Mouse (Mus musculus) cerebellum, postnatal 36 days (tissue): ENCODE data around the gene Tut4.
A peak's percentile ranks its signal among the peaks of the same experiment; 100 is the strongest.

Source experiments
- DNase-seq, 2 experiments: peaks; one replicate each; pipeline ENCODE4 v3.0.0; 2021 to 2022; ENCODE audit warnings: mixed read lengths in 2 of 2

The Tut4 gene

GRCm38 (mm10) chr4:108459231-108460155 lies at the start of gene Tut4:
Gene Tut4 (plus strand): TSS chr4:108459426.
- peak; percentile 81 to 88 for DNase-seq

DNA sequence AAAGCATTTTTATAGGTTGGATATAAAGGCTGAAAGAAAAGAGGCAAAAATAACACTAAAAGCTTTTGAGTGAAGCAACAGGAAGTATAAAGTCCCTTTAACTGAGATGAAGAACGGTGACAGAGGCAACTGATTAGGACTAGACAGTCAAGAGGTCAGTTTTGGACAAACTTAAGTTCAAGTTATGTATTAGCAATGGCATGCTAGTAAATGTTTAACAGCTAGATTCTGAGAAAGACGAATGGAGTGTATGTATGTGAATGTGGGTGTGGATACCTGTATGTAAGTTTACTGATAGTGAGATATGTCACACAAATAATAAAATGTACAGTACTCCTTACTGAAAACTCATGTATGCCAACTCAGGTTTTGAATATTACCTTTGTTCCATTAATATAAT lies 34.6 kb upstream of the Tut4 start:
- DNase-seq, result no peak

- DNase-seq, result no peak
These were observed 31.4 kb upstream of the Tut4 start for GRCm38 (mm10) chr4:108427719-108428340.

DNA sequence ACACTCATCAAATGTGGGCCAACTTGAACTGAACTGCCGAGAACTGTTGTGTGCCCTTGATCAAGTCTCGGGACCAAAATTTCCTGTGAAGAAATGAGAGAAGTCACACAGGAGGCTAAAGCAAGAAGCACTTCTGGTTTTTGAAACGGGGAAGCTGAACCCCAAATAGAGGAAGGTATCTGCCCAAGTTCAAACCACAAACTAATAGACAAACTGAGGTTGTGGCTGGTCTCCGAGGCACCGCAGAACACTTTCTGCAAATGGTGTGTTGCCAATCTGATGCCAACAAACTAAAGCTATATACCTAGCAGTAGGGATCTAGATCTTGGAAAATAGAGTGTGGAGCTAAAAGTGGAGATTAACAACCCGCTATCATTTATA lies 30.9 kb upstream of the Tut4 start:
- no peak for DNase-seq

GRCm38 (mm10) chr4:108430656-108431560 lies 28.3 kb upstream of the Tut4 start:
- DNase-seq, result no peak

GRCm38 (mm10) chr4:108431561-108431936 lies 27.7 kb upstream of the Tut4 start:
- DNase-seq, result no peak

DNA sequence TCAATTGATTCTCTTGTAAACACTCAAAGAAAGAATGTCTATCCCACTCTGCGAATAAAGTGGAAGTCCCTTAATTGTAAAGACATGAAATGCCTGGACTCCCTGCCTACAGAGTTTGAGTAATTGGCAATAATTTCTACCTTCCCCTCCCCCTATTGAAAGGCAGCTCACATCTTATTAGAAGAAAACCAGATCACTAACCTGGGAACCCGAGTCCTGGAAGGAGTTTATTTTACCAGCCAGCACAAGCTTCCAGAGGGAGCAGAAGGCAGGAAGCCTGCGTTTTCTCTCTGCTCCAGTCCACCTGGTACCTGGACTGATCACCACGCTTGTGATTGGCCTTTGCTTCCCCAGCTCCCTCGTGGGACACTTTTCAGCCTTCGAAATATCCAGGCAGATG lies 25.9 kb upstream of the Tut4 start:
- no peak for DNase-seq

DNA sequence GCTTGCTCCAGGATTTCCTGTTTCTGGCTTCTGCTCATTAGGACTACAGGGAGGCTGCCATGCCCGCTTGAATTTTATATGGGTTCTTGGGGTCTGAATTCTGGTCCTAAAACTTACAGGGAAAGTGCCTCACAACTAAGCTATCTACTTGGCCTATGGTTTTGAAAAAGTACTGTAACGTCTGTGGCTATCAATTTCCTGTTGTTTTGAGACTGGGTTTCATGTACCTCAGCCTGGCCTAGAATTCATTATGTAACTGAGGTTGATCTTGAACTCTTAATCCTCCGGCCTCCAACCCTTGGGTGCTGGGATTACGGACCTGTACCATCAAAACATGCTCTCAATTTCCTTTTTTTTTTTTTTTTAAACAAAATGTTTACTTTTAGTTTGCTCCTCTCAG lies 25.0 kb upstream of the Tut4 start:
- no peak for DNase-seq

DNA sequence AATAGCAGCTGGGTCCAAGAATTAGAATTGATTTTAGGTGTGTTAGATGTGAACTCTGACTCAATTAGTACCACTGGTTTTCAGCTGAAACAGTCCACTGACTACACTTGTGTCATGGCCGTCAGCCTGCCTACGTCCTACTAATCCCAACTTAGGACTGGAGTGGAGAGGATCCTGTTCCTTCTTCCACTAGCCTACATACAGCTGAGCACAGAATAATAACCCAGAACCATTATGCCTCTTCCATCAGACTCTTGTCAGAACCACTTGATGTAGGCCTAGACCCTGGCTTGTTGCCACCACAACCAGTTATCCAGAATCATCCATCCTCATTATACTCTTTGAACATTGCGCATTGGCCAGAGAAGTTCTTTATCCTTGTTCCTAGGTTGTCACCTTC lies 24.4 kb upstream of the Tut4 start:
- DNase-seq, result no peak

DNA sequence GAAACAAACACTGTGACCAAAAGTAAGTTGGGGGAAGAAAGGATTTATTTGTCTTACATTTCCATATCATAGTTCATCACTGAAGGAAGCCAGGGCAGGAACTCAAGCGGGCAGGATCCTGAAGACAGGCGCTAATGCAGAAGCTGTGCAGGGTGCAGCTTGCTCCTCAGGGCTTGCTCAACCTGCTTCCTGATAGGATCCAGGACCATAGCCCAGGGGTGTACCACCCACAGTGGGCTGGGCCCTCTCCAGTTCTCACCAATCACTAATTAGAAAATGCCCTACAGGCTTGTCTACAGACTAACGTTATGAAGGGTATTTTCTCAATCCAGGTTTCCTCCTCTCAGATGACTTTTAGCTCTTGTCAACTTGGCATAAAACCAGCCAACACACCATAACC lies 23.6 kb upstream of the Tut4 start:
- DNase-seq, result no peak

GRCm38 (mm10) chr4:108436225-108436624 lies 23.0 kb upstream of the Tut4 start:
- no peak for DNase-seq

DNA sequence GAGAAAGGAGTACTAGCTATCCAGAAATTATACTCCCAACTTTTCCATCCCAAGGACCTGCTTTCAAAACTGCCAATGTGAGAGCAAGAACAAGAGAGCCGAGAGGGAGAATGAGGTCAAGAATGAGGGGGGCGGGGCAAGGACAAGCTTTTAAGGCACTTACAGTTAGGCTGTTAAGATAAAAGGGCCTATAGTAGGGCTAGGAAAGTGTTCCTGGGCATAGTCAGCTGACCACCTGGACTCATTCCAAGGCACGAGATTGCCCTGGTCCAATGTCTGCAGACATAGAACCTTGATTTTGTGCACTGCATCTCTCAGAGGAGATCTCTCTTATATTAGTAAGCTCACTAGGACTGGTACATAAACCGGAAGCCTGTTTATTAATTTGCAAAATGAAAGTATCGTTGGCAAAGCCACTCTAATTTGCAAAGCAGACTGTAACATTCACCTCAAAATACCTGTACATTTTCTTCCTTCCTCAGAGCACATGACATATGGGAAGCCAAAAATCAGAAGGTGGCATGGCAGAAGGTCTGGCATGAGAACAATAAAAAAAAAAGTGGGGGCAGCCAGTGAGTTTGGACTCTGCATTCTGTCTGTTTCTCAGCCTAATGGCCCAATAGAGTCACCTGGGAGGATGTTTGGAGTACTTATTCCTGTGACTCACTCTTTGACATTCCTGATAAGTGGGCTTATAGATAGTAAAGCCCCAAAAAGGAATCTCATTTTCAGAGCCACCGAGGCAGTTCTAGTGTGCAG lies 21.0 kb upstream of the Tut4 start:
- DNase-seq, result peak; percentile 61 to 70

GRCm38 (mm10) chr4:108448091-108448490 lies 11.1 kb upstream of the Tut4 start:
- no peak for DNase-seq

GRCm38 (mm10) chr4:108456028-108456427 lies 3.2 kb upstream of the Tut4 start:
- no peak for DNase-seq

DNA sequence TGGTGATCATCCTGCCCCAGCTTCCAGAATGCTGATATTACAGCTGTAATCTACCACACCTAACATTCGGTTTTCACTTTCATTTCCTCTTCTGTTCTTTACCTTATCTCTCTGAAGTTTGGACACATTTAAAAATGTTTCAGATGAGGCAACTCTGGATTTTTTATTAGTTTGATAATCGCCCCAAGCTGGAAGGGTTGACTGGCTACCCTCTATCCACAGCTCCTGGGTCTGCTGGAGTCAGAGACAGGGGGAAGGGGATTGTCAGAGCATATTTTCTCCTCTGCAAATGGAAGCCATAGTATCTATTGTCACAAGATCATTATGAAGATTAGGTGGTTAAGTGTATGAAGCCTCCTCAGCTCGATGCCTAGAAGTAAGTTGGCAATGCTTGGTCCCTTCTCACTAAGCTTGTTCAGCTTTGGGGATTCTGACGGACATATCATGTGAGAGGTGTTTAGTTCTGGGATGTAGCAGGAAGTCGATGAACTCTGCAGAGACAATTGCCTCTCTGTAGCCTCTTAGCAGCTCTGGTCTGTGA lies 955 bp upstream of the Tut4 start:
- no peak for DNase-seq

DNA sequence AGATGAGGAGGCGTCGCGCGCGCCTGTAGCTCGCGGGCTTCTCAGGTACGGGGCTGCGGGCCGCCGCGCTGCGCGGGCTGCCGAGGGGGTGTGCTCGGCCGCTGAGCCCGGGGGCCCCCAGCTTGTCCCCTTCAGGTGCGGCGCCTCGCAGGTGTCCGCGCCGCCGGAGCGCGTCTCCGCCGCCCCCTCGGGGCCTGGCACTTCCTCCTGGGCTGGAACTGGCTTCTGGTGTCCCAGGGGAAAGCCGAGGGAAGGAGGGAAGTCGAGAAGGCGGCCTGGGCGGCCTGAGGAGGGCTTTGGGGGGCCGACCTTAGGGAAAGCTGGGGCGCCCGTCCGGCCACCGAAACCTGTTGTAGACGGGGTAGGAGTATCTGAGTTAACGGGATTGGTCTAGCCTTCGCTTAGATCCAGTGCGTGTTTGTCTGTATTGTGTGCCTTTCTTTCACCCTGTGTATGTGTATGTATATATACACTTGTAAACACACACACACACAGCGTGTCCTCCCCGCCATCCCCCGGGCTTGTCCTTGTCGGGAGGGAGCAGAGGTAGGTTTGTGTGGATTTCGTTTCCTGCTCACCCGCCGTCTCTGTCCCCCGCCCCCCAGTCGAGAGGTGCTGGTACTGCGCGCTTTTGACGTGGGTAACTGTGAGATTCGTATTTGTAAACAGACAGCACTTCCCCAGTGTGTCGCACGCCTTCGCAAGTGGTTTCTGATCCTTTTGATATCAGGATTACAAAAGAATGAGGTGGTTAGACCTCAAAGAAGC lies 1.1 kb downstream of the Tut4 start:
- peak; percentile 68 for DNase-seq

- DNase-seq, result no peak
These were observed 2.2 kb downstream of the Tut4 start for GRCm38 (mm10) chr4:108461262-108461903.

GRCm38 (mm10) chr4:108473586-108473985 lies 14.4 kb downstream of the Tut4 start:
- DNase-seq, result no peak

GRCm38 (mm10) chr4:108482776-108483175 lies 23.6 kb downstream of the Tut4 start:
- no peak for DNase-seq

GRCm38 (mm10) chr4:108484230-108484629 lies 25.0 kb downstream of the Tut4 start:
- DNase-seq, result peak; percentile 65 to 79

- no peak for DNase-seq
These were observed 43.8 kb downstream of the Tut4 start for GRCm38 (mm10) chr4:108503023-108503422.
